Mouse (Mus musculus): ENCODE measurements around the gene Zfp986. TPM values are rescaled to one million over a fixed set of nuclear protein-coding genes. Genes with fewer than 3 reads are reported as not detected.

Zfp986 gene
- total RNA-seq (2023): not detected

GRCm38 (mm10) chr4:145868494-145868893 is at the start of gene Zfp986:
Zfp986 (plus strand) TSS chr4:145868794.

Other genes with a start within 250 kb of the Zfp986 start
- gene Zfp980, start 198.1 kb upstream of the Zfp986 start, total RNA-seq (2023): not detected
- not detected for gene Zfp987, start 228.5 kb downstream of the Zfp986 start, total RNA-seq (2023)